Mouse (Mus musculus) CH12.LX (cell line): ENCODE results near the gene Csl.

Experiments
- MAFK ChIP-seq: IDR thresholded peaks from 2 replicates; pipeline ENCODE4 v1.6.1; 2011; ENCODE audit warnings: low read length, improper control_type of control experiment; ENCODE audit not compliant: insufficient replicate concordance
- SIN3A ChIP-seq: IDR thresholded peaks from 2 replicates; pipeline ENCODE4 v1.6.1; 2012; ENCODE audit warnings: low read length, improper control_type of control experiment, inconsistent platforms
- ZC3H11A ChIP-seq: IDR thresholded peaks from 2 replicates; pipeline ENCODE4 v1.6.1; 2012; ENCODE audit warnings: low read depth, mild to moderate bottlenecking, inconsistent platforms, low read length, improper control_type of control experiment

DNA sequence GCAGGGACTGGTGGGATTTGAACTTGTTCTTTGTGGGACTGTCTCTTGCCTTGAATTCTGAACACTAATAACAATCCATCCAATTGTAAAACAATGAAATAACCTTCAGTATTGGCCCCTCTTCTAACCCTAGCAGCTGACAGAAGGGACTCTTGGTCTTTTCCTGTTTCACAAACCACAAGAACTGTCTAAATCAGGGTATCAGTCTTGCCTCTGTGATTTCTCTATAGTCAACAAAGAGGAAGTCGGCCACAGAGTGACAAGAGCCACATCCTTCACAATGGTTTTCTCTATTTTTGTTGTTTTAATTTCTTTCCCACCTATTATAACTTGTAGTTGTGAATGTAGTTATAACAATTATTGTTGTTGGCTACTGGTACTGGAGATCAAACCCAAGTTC lies 47.9 kb downstream of the Csl start:
- TF ChIP-seq ZC3H11A (no peak), SIN3A (no peak), MAFK (no peak)
